Mouse (Mus musculus): Measurements from ENCODE around the gene Man2a1. TPM values are rescaled to one million over a fixed set of nuclear protein-coding genes. Genes with fewer than 3 reads are reported as not detected.
A peak's percentile ranks its signal among the peaks of the same experiment; 100 is the strongest.

The Man2a1 gene
- 6.8 and 8.0 TPM in 2 replicates for polyA plus RNA-seq (2016; fragmentation: Nextera tagmentation; extraction: Ambion mirVana)

DNA sequence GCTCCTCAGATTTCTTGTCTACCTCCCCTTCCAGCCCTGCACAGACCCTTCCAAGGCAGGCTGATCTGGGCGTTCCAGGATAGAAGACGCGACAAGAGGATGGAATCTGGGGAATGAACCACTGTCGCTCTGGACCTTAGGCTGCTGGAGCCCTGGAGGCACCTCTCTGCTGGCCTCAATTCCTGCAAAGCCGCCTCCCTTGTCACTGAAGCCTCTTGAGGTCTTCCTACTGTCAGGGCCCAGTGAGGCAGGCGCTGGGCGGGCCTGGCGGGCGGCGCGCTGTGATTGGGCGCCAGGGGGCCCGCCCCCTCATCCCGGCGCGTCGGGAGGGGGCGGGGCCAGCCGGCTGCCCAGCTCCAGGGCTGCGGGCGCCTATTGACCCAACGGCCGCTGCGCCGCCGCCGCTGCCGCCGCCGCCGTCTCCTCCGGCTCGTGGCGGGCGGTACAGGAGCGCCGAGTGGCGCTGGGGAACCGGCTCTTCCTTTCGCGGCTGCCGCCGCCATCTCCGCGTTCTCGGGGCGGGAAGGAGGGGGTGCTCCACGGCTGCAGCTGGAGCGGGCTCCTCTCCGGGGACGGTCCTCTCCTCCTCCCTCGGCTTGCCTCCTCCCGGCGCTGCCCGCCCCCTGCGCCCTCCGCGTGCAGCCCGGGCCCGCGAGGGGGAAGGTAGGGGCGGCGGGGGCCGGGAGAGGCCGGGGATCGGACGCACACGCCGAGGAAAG is at the start of gene Man2a1:
Man2a1 (plus strand) TSS at position 365 of the 719 bp plus-strand sequence.
- peak within 1 kb of the TSS; percentile 93 for H3K4me2 ChIP-seq (replicated peaks)
- peaks cover 9% of the 10 kb centered on the region; the same call in 1 of the 2 replicates for H3K27me3 ChIP-seq
- H3K36me3 ChIP-seq: no peaks in the 10 kb centered on the region
- peak within 1 kb of the TSS; percentile 88 for H3K27ac ChIP-seq (replicated peaks)
- H3K9ac ChIP-seq (replicated peaks): peak within 1 kb of the TSS; percentile 89
- no peaks in the 10 kb centered on the region for H3K9me3 ChIP-seq
- ATAC-seq (ENCODE audit: low FRiP score, low read depth): peak; percentile 97
- peak within 1 kb of the TSS; percentile 91 for H3K4me3 ChIP-seq
- H3K4me1 ChIP-seq: peaks cover 22% of the 10 kb centered on the region
- WGBS: under 1% methylated on average over 40 of the region's 69 CpGs

- H3K9ac ChIP-seq (replicated peaks): no peak overlapping the region
- H3K36me3 ChIP-seq: no peaks in the 10 kb centered on the region
- H3K4me2 ChIP-seq (replicated peaks): no peak overlapping the region
- 0 out of 2 replicates have a peak, but pooled peaks cover 4% of the 10 kb centered on the region for H3K4me1 ChIP-seq
- no peak for ATAC-seq (ENCODE audit: low FRiP score, low read depth)
- H3K27me3 ChIP-seq: 0 out of 2 replicates have a peak, but pooled peaks cover 2% of the 10 kb centered on the region
- no peak overlapping the region for H3K4me3 ChIP-seq
- no peak overlapping the region for H3K27ac ChIP-seq (replicated peaks)
- H3K9me3 ChIP-seq: no peaks in the 10 kb centered on the region
- WGBS: 91% methylated on average over 10 of the region's 10 CpGs
These were observed 47.2 kb upstream of the Man2a1 start for GRCm38 (mm10) chr17:64553358-64553757.

DNA sequence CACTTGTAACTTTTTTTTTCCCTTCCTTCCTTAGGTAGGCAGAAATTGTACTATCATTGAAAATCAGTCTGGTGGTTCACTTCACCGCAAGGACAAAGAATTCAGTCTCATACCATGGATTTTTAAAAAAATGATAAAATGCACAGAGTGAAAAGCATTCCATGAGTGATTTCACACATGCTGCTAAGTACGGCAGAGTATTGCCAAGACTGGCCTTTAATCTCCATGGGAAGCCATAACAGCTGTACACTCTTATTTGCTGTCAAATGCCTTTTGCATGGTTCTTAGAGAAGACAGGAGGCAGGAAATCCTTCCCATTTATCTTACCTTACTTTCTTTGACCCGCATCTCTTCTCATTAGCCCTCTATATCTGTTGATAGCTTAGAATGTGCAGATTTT is 45.6 kb upstream of the Man2a1 start:
- no peak overlapping the region for H3K9ac ChIP-seq (replicated peaks)
- no peaks in the 10 kb centered on the region for H3K36me3 ChIP-seq
- ATAC-seq (ENCODE audit: low FRiP score, low read depth): no peak
- H3K9me3 ChIP-seq: no peaks in the 10 kb centered on the region
- H3K4me1 ChIP-seq: peaks cover 4% of the 10 kb centered on the region; the same call in 1 of the 2 replicates
- 0 out of 2 replicates have a peak, but pooled peaks cover 2% of the 10 kb centered on the region for H3K27me3 ChIP-seq
- H3K27ac ChIP-seq (replicated peaks): no peak overlapping the region
- H3K4me3 ChIP-seq: no peak overlapping the region
- 68% methylated on average over 3 of the region's 3 CpGs for WGBS
- H3K4me2 ChIP-seq (replicated peaks): no peak overlapping the region

DNA sequence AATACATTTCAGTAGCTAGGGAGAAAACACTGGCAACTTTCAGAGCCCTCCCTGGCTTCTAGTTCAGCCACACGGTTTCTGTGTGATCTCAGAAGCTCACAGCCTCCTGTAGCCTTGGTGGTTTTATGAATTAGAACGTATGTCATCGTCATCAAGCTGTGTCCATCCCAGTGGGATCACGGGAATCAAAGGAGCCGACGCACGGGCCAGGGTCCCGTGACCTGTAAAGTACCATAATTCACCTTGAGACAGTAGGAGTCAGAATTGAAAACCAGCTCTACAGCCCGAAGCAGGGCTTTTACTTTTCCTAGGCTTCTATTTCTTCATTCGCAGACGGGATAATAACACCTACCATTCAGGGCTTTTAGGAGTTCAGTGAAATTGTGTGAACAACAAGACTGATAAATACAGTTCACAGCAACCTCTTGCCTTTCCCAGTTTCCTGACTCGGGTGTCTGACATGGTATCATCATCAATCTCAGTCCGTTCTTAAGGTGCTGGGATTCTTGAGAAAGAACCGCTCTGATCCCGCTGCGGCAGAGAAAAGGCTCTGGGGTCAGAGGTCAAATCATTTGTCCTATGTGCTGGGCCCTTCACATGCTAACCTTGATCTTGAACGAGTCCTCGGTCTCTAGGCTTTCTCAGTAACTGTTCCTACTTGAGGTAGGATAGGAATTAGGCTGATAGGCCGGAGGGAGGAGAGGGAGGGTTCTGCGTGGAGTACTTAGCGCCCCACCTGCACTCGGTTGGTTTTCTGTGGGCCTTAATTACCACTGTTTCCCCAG is 43.7 kb upstream of the Man2a1 start:
- H3K9me3 ChIP-seq: no peaks in the 10 kb centered on the region
- ATAC-seq (ENCODE audit: low FRiP score, low read depth): no peak
- peaks cover 4% of the 10 kb centered on the region; the same call in 1 of the 2 replicates for H3K4me1 ChIP-seq
- no peak overlapping the region for H3K4me2 ChIP-seq (replicated peaks)
- WGBS: 93% methylated on average over 22 of the region's 22 CpGs
- no peak overlapping the region for H3K27ac ChIP-seq (replicated peaks)
- no peak overlapping the region for H3K9ac ChIP-seq (replicated peaks)
- H3K27me3 ChIP-seq: 0 out of 2 replicates have a peak, but pooled peaks cover 2% of the 10 kb centered on the region
- H3K4me3 ChIP-seq: no peak overlapping the region
- no peaks in the 10 kb centered on the region for H3K36me3 ChIP-seq

DNA sequence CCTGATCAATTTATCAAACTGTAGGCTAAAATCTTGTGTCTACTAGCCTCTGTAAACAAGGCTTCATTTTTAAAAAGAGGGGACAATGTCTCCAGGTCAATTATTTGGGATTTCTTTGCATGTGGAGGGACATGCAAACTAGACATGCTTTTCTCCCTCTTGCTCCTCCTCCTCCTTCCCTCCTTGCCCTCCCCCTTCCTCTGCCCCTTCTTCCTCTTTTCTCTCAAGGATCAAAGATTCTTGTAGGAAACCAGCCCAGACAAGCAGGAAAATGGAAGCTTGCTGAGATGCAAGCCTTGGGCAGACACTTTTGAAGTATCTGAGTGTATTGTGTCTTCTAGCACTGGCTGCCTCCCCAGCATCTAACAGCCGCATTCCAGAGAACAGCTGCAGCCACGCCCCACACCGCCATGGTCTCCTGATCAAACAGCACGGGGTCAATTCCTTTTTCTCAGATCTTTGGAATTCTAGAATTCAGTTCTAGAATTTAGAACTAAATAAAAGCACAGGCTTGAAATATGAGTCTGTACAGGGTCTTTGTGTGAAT is 41.5 kb upstream of the Man2a1 start:
- Histone ChIP-seq H3K9me3 (no peaks in the 10 kb centered on the region), H3K36me3 (no peaks in the 10 kb centered on the region), H3K27me3 (no peaks in the 10 kb centered on the region), H3K9ac (replicated peaks) (no peak overlapping the region), H3K4me3 (no peak overlapping the region), H3K27ac (replicated peaks) (no peak overlapping the region), H3K4me1 (peaks cover 4% of the 10 kb centered on the region; the same call in 1 of the 2 replicates), H3K4me2 (replicated peaks) (peak overlapping the region; percentile 22; the same call in 1 of the 2 replicates)
- 1% methylated on average over 4 of the region's 4 CpGs for WGBS
- ATAC-seq (ENCODE audit: low FRiP score, low read depth): peak; percentile 59; the same call in 1 of the 2 replicates

GRCm38 (mm10) chr17:64566435-64566834 is 34.1 kb upstream of the Man2a1 start:
- no peak for ATAC-seq (ENCODE audit: low FRiP score, low read depth)
- H3K4me3 ChIP-seq: no peak overlapping the region
- H3K9ac ChIP-seq (replicated peaks): no peak overlapping the region
- H3K4me2 ChIP-seq (replicated peaks): no peak overlapping the region
- no peaks in the 10 kb centered on the region for H3K9me3 ChIP-seq
- H3K27ac ChIP-seq (replicated peaks): no peak overlapping the region
- H3K36me3 ChIP-seq: no peaks in the 10 kb centered on the region
- 84% methylated on average over 6 of the region's 6 CpGs for WGBS
- no peaks in the 10 kb centered on the region for H3K27me3 ChIP-seq
- H3K4me1 ChIP-seq: no peaks in the 10 kb centered on the region

GRCm38 (mm10) chr17:64567546-64567945 is 33.0 kb upstream of the Man2a1 start:
- H3K36me3 ChIP-seq: no peaks in the 10 kb centered on the region
- no peak overlapping the region for H3K27ac ChIP-seq (replicated peaks)
- H3K4me2 ChIP-seq (replicated peaks): no peak overlapping the region
- 97% methylated on average over 3 of the region's 3 CpGs for WGBS
- no peaks in the 10 kb centered on the region for H3K27me3 ChIP-seq
- H3K4me1 ChIP-seq: no peaks in the 10 kb centered on the region
- H3K9ac ChIP-seq (replicated peaks): no peak overlapping the region
- no peak for ATAC-seq (ENCODE audit: low FRiP score, low read depth)
- no peaks in the 10 kb centered on the region for H3K9me3 ChIP-seq
- no peak overlapping the region for H3K4me3 ChIP-seq

- Histone ChIP-seq H3K9me3 (no peaks in the 10 kb centered on the region), H3K27ac (replicated peaks) (no peak overlapping the region), H3K9ac (replicated peaks) (no peak overlapping the region), H3K27me3 (no peaks in the 10 kb centered on the region), H3K36me3 (no peaks in the 10 kb centered on the region), H3K4me2 (replicated peaks) (no peak overlapping the region), H3K4me1 (no peaks in the 10 kb centered on the region; the same call in 1 of the 2 replicates), H3K4me3 (no peak overlapping the region)
- 90% methylated on average over 9 of the region's 9 CpGs for WGBS
- ATAC-seq (ENCODE audit: low FRiP score, low read depth): no peak
These were observed 26.6 kb upstream of the Man2a1 start for GRCm38 (mm10) chr17:64573981-64574380.

DNA sequence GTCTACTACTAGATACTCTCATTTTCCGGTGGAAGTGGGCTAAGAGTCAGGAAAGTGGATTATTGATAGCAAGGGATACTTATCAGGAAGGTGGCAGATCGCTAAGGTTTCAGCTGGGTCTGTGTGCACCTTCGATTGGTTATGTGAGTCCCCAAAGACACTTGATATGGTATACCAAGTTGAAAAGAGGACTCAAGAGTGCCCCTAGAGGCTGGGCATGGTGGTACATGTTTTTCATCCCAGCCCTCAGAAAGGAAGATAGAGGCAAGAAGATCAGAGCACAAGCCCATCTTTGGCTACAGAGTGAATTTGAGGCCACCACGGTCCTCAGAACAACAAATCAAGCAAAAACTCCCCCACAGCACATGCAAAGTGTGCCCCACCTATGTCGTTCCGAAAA is 25.3 kb upstream of the Man2a1 start:
- ATAC-seq (ENCODE audit: low FRiP score, low read depth): no peak
- no peaks in the 10 kb centered on the region for H3K27me3 ChIP-seq
- H3K9me3 ChIP-seq: no peaks in the 10 kb centered on the region
- H3K9ac ChIP-seq (replicated peaks): no peak overlapping the region
- no peak overlapping the region for H3K4me2 ChIP-seq (replicated peaks)
- no peak overlapping the region for H3K4me3 ChIP-seq
- no peaks in the 10 kb centered on the region; the same call in 1 of the 2 replicates for H3K4me1 ChIP-seq
- H3K36me3 ChIP-seq: no peaks in the 10 kb centered on the region
- WGBS: 78% methylated on average over 6 of the region's 6 CpGs
- H3K27ac ChIP-seq (replicated peaks): no peak overlapping the region

- H3K36me3 ChIP-seq: no peaks in the 10 kb centered on the region
- H3K4me2 ChIP-seq (replicated peaks): no peak overlapping the region
- no peaks in the 10 kb centered on the region for H3K9me3 ChIP-seq
- no peaks in the 10 kb centered on the region for H3K27me3 ChIP-seq
- no peak overlapping the region for H3K4me3 ChIP-seq
- H3K27ac ChIP-seq (replicated peaks): 0 out of 2 replicates have a peak overlapping the region, but pooled peaks have one; percentile 26
- no peak overlapping the region for H3K9ac ChIP-seq (replicated peaks)
- no peak for ATAC-seq (ENCODE audit: low FRiP score, low read depth)
- H3K4me1 ChIP-seq: no peaks in the 10 kb centered on the region; the same call in 1 of the 2 replicates
- WGBS: 33% methylated on average over 5 of the region's 5 CpGs
These were observed 23.1 kb upstream of the Man2a1 start for GRCm38 (mm10) chr17:64577485-64577884.

- Histone ChIP-seq H3K36me3 (no peaks in the 10 kb centered on the region), H3K27ac (replicated peaks) (no peak overlapping the region), H3K9me3 (no peaks in the 10 kb centered on the region), H3K4me2 (replicated peaks) (no peak overlapping the region), H3K4me3 (no peak overlapping the region), H3K27me3 (no peaks in the 10 kb centered on the region), H3K9ac (replicated peaks) (no peak overlapping the region), H3K4me1 (no peaks in the 10 kb centered on the region; the same call in 1 of the 2 replicates)
- WGBS: 28% methylated on average over 4 of the region's 4 CpGs
- no peak for ATAC-seq (ENCODE audit: low FRiP score, low read depth)
These were observed 22.2 kb upstream of the Man2a1 start for GRCm38 (mm10) chr17:64578346-64578745.

GRCm38 (mm10) chr17:64579696-64580095 is 20.8 kb upstream of the Man2a1 start:
- no peaks in the 10 kb centered on the region for H3K9me3 ChIP-seq
- H3K4me1 ChIP-seq: no peaks in the 10 kb centered on the region; the same call in 1 of the 2 replicates
- H3K4me3 ChIP-seq: no peak overlapping the region
- H3K9ac ChIP-seq (replicated peaks): no peak overlapping the region
- H3K36me3 ChIP-seq: no peaks in the 10 kb centered on the region
- H3K27ac ChIP-seq (replicated peaks): no peak overlapping the region
- no peaks in the 10 kb centered on the region for H3K27me3 ChIP-seq
- 90% methylated on average over 8 of the region's 8 CpGs for WGBS
- H3K4me2 ChIP-seq (replicated peaks): no peak overlapping the region
- no peak for ATAC-seq (ENCODE audit: low FRiP score, low read depth)

Measured in midbrain, embryonic 12.5 days (tissue).